Mouse (Mus musculus): ENCODE data around the gene Grasp.

Gene Grasp

GRCm38 (mm10) chr15:101278589-101278988, 54.6 kb downstream of the Grasp start:
- DNase-seq = no peak

GRCm38 (mm10) chr15:101279430-101279999, 55.5 kb downstream of the Grasp start:
- no peak for DNase-seq
